Mouse (Mus musculus) midbrain, embryonic 11.5 days (tissue): ENCODE measurements around the gene Prex1. TPM values are rescaled to one million over a fixed set of nuclear protein-coding genes. Genes with fewer than 3 reads are reported as not detected.

Experiments
- ATAC-seq: fragments of 200-750 bp; cut with Nextera tagmentation; 2 replicates; pipeline ENCODE4 v1.8.0; 2017; ENCODE audit warnings: moderate TSS enrichment, moderate library complexity; ENCODE audit not compliant: low FRiP score
- DNase-seq: peaks from one replicate; pipeline ENCODE4 v3.0.0; 2015; ENCODE audit warnings: low spot score; ENCODE audit errors: missing footprints
- H3K27ac ChIP-seq: fragments of 300-500 bp; sonication (generic); 2 replicates; pipeline ENCODE4 v1.5.1; 2014; ENCODE audit warnings: low read depth, low read length
- H3K27me3 ChIP-seq: fragments of 300-500 bp; sonication (generic); 2 replicates; pipeline ENCODE4 v1.6.1; 2014; ENCODE audit warnings: mild to moderate bottlenecking, low read length, moderate library complexity, mixed read lengths; ENCODE audit not compliant: control insufficient read depth, insufficient read depth
- H3K36me3 ChIP-seq: fragments of 300-500 bp; sonication (generic); 2 replicates; pipeline ENCODE4 v1.6.1; 2014; ENCODE audit warnings: mild to moderate bottlenecking, low read length, moderate library complexity, mixed read lengths; ENCODE audit not compliant: control insufficient read depth, insufficient read depth
- H3K4me1 ChIP-seq: fragments of 300-500 bp; sonication (generic); 2 replicates; pipeline ENCODE4 v1.6.1; 2014; ENCODE audit warnings: low read length; ENCODE audit not compliant: control insufficient read depth, insufficient read depth
- H3K4me2 ChIP-seq: fragments of 300-500 bp; sonication (generic); 2 replicates; pipeline ENCODE4 v1.6.1; 2014; ENCODE audit warnings: mild to moderate bottlenecking, moderate library complexity
- H3K4me3 ChIP-seq: fragments of 300-500 bp; sonication (generic); 2 replicates; pipeline ENCODE4 v1.5.1; 2014; ENCODE audit warnings: low read depth, low read length
- H3K9ac ChIP-seq: fragments of 300-500 bp; sonication (generic); 2 replicates; pipeline ENCODE4 v1.6.1; 2014; ENCODE audit warnings: low read length
- H3K9me3 ChIP-seq: fragments of 300-500 bp; sonication (generic); 2 replicates; pipeline ENCODE4 v1.6.1; 2016; ENCODE audit warnings: low read length; ENCODE audit not compliant: control insufficient read depth
- WGBS: fragments of 180-500 bp; shearing (Covaris S2); extraction: QIAGEN DNeasy Blood & Tissue Kit; methylation state at CpG from one replicate; pipeline ENCODE4 v1.1.7; 2014; 5-methylcytosine and 5-hydroxymethylcytosine counted together
- polyA plus RNA-seq: library from polyadenylated mRNA; unstranded; fragments of >200 nt; fragmentation: Nextera tagmentation; extraction: Ambion mirVana; gene quantifications from 2 replicates; pipeline ENCODE4 v1.2.1, GENCODE M21; 2014

Gene Prex1
- polyA plus RNA-seq, 1 experiment from 2014 or later, result 19.8 TPM

DNA sequence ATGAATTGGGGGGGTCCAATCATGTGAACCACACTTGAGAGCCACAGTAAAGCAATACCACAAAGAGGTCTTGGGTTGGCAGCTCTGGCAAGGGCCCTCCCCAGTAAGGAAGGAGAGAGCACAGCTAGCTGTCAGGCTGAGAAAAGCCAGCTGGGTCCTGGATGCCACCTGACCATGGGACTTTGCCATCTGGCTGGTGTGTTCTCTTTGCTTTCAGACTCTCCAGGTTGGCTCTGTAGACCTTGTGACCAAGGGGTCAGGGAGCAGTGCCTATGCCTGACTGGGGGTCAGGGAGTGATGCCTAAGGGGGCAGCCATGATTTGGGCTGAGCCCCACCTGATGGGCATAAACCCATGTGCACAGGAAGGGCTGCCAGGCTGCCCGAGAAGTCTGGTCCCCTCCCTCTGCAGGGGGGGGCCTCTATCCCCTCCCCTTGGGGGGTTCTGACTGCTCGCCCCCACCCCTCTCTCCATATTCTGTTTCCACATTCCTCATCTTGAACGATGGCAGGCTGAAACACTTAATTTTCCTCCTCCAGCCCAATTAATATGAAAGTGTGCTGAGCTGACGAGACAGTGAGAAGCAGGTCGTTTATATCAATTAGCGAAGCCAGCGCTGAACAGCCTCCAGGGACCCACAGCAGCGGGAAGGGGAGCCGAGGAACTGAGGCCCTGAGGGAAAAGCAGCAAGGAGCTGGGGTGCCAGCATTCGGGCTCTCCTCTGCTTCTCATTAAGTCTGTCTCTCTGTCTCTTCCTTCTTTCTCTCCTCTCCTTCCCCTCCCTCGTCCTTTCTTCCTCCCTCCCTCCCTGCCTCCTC is 172.3 kb downstream of the Prex1 start:
- H3K27me3 ChIP-seq, result no peaks in the 10 kb centered on the region
- H3K9me3 ChIP-seq, result no peaks in the 10 kb centered on the region; the same call in 1 of the 2 replicates
- no peaks in the 10 kb centered on the region for H3K36me3 ChIP-seq
- no peak overlapping the region for H3K4me2 ChIP-seq
- no peak overlapping the region for H3K9ac ChIP-seq
- no peak for ATAC-seq
- no peak overlapping the region for H3K27ac ChIP-seq
- DNase-seq, result no peak
- WGBS, result 48% methylated on average over 11 of the region's 11 CpGs
- H3K4me3 ChIP-seq, result no peak overlapping the region
- H3K4me1 ChIP-seq, result no peaks in the 10 kb centered on the region; the same call in 1 of the 2 replicates

DNA sequence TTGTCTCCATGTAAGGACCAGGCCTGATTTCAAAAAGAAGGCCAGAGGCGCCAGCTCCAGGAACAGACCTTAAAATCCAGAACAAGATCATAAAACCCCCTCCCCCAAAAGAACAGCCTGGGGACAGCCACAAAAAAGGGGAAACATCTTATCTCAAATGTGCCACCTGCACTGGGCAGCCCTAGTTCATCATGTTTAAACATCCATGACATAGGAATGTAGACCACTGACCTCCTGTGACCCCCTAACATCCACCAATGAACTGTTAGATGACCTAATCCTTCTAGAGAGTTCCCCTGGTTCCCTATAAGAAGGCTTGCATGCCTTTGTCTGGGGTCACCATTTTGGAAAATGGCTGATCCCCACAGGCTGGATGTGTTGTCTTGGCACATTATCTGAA is 173.4 kb downstream of the Prex1 start:
- H3K9ac ChIP-seq, result no peak overlapping the region
- H3K4me2 ChIP-seq, result no peak overlapping the region
- no peaks in the 10 kb centered on the region for H3K27me3 ChIP-seq
- no peak overlapping the region for H3K27ac ChIP-seq
- DNase-seq, result no peak
- ATAC-seq, result no peak
- 90% methylated on average over 1 of the region's 1 CpGs for WGBS
- no peaks in the 10 kb centered on the region; the same call in 1 of the 2 replicates for H3K9me3 ChIP-seq
- H3K4me1 ChIP-seq, result no peaks in the 10 kb centered on the region
- no peaks in the 10 kb centered on the region for H3K36me3 ChIP-seq
- H3K4me3 ChIP-seq, result no peak overlapping the region

DNA sequence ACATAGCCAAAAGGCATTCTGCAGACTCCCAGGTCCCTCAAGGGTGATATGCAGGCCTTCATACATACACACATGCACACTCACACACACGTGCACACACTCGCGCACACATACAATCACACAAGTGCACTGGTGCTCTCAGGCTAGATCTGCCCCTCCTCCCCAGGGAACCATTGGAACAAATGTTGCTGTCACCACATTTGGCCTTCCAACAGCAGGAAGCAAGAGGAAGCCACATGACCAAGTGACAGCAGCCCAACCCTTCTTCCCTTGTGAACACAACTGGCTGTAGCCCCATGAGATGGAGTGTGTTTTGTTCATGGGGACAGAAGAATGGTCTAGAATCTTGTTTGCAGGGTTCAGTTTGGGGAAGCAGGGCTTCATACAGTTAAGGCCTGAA is 176.7 kb downstream of the Prex1 start:
- H3K27ac ChIP-seq, result no peak overlapping the region
- WGBS, result 93% methylated on average over 3 of the region's 3 CpGs
- H3K4me3 ChIP-seq, result no peak overlapping the region
- no peaks in the 10 kb centered on the region for H3K9me3 ChIP-seq
- ATAC-seq (no peak), DNase-seq (no peak)
- no peak overlapping the region for H3K9ac ChIP-seq
- no peaks in the 10 kb centered on the region for H3K4me1 ChIP-seq
- no peaks in the 10 kb centered on the region for H3K36me3 ChIP-seq
- H3K4me2 ChIP-seq, result no peak overlapping the region
- H3K27me3 ChIP-seq, result no peaks in the 10 kb centered on the region

DNA sequence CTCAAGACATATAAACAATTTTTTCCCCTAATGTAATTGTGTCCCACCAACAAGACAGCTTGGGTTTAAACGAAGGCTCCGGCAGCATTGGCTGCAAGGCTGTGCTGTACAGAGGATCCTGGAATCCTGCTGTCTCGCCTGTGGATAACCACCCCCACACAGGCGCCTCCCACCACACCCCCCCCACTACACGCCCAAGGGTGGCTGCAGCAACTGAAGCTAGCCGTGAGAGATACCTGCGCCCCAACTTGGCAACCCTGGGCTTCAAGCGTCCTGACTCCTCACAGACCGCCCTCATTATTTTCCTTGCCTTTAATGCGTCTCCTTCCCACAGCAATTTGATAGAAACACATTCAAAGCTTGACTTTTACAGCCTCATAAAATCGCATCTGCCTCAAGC is 178.1 kb downstream of the Prex1 start:
- no peak overlapping the region for H3K9ac ChIP-seq
- H3K4me1 ChIP-seq, result no peaks in the 10 kb centered on the region
- no peaks in the 10 kb centered on the region for H3K9me3 ChIP-seq
- H3K36me3 ChIP-seq, result no peaks in the 10 kb centered on the region
- WGBS, result 93% methylated on average over 11 of the region's 11 CpGs
- no peak overlapping the region for H3K27ac ChIP-seq
- H3K4me3 ChIP-seq, result no peak overlapping the region
- H3K4me2 ChIP-seq, result no peak overlapping the region
- no peaks in the 10 kb centered on the region for H3K27me3 ChIP-seq
- ATAC-seq (no peak), DNase-seq (no peak)

DNA sequence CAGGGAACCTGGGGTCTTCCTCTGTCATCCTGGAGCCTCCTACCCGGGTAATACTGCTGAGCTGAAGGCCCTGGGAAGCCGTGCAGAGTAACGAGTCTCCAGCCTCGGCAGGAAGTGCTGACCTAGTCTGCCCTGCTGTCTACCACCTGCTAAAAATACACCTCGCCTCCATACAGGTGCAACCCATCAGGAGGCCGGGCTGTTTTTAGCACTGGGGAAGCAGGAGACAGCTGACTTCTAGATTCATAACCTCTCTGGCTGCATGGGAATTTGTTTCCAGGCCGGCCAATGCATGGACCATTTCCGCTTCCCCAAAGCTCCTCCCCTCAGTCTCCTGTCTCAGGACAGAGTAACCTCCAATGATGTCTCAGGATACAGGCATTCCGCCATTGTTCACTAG is 187.4 kb downstream of the Prex1 start:
- H3K9me3 ChIP-seq, result no peaks in the 10 kb centered on the region
- H3K4me3 ChIP-seq, result no peak overlapping the region
- 0 out of 2 replicates have a peak, but pooled peaks cover 3% of the 10 kb centered on the region for H3K4me1 ChIP-seq
- no peak overlapping the region for H3K4me2 ChIP-seq
- DNase-seq, result no peak
- no peak overlapping the region for H3K27ac ChIP-seq
- no peak overlapping the region for H3K9ac ChIP-seq
- H3K27me3 ChIP-seq, result peaks cover 2% of the 10 kb centered on the region; the same call in 1 of the 2 replicates
- 90% methylated on average over 9 of the region's 9 CpGs for WGBS
- ATAC-seq, result no peak
- no peaks in the 10 kb centered on the region for H3K36me3 ChIP-seq

DNA sequence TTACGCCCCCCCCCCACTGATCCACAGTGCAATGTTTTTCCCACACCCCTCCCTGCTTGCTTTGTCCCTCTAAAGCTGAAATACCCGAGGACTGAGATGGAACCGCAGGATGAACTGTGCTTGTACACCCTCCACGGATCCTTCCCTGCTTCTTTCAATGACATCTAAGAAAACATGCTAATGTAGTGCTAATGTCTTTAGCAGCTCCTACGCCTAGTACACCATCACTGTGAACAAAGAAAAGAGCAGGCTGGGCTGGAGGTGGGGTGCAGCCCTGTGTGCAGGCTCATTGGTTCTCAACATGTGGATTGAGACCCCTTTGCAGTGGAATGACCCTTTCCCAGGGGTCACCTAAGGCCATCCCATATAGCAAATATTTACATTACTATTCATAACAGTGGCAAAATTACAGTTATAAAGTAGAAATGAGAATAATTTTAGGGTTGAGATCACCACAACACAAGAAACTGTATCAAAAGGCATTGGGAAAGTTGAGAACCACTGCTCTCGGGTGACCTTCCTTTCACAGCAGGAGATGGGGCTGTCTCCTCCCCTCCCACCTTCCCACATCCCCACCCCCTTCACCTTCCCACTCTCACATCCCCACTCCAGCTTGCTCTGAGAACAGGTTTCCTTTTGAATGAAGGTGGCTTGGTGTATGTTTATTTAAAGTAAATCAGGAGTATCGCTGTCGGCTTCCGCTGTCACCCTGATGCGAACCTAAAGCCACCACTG is 190.3 kb downstream of the Prex1 start:
- Histone ChIP-seq H3K9me3 (no peaks in the 10 kb centered on the region), H3K4me3 (no peak overlapping the region), H3K27ac (no peak overlapping the region), H3K4me1 (0 out of 2 replicates have a peak, but pooled peaks cover 3% of the 10 kb centered on the region), H3K9ac (no peak overlapping the region), H3K36me3 (no peaks in the 10 kb centered on the region), H3K27me3 (peaks cover 8% of the 10 kb centered on the region; the same call in 1 of the 2 replicates), H3K4me2 (no peak overlapping the region)
- ATAC-seq (no peak), DNase-seq (no peak)
- WGBS, result 73% methylated on average over 10 of the region's 10 CpGs

DNA sequence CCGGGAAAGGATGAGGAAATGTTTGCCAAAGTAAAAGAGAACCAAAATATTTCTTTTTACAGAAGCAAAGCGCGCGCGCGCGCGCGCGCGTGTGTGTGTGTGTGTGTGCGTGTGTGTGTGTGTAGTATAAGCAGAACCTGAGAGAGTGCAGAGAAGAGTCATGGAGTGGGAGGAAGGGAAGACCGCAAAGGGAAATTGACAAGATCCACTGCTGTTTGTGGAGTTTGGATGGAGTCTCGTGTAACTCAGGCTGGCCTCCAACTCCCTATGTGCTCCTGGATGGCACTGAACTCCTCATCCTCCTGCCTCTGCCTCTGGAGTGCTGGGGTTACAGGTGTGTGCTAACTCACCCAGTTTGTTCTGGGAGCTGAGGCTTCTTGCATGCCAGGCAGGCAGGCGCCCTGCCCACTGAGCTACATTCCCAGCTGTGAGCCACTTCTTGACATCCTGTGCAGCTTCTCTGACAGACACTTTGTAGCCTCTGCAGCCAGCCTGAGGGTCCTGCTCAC is 191.0 kb downstream of the Prex1 start:
- no peak overlapping the region for H3K4me2 ChIP-seq
- H3K4me1 ChIP-seq, result 0 out of 2 replicates have a peak, but pooled peaks cover 3% of the 10 kb centered on the region
- no peak for DNase-seq
- WGBS, result 91% methylated on average over 15 of the region's 15 CpGs
- no peaks in the 10 kb centered on the region for H3K36me3 ChIP-seq
- no peak overlapping the region for H3K27ac ChIP-seq
- ATAC-seq, result no peak
- H3K27me3 ChIP-seq, result peaks cover 8% of the 10 kb centered on the region; the same call in 1 of the 2 replicates
- H3K9ac ChIP-seq, result no peak overlapping the region
- H3K4me3 ChIP-seq, result no peak overlapping the region
- no peaks in the 10 kb centered on the region for H3K9me3 ChIP-seq

DNA sequence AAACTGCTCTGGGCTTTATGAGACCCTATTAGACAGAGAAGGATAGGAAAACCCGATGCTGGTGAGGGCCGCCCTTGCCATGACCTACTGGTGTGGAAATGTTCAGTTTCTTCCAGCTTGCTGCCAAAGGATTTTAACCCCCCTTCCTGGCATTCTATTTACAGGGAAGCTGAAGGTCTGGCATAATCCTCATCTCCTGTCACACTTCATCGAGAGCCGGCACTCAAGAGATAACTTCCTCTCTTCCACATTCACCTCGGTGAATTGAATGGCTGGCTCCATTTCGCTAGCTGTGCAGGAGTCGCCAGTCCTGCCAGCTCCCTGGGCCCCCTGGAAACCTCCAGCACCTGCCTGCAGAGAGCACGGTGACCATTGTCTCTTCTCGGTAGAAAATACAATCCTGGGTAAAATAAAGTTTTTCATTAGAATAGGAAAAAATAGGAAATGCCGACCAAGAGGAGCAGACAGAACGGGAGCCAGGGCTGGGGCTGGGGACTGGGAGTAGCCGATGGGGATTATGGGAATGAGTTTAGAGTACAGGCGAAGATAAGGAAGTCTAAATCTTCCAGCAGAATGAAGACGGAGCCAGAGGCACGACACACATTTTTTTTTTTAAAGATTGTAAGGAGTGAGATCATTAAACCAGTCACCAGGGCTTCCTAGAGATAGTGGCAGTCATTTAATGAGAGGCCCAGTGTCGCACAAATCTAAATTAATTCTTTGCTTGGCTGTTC is 191.6 kb downstream of the Prex1 start:
- Histone ChIP-seq H3K4me1 (peaks cover 8% of the 10 kb centered on the region), H3K4me3 (no peak overlapping the region), H3K27me3 (peaks cover 8% of the 10 kb centered on the region; the same call in 1 of the 2 replicates), H3K36me3 (no peaks in the 10 kb centered on the region), H3K9me3 (no peaks in the 10 kb centered on the region), H3K4me2 (no peak overlapping the region), H3K9ac (no peak overlapping the region), H3K27ac (no peak overlapping the region)
- WGBS, result 50% methylated on average over 16 of the region's 16 CpGs
- ATAC-seq, result no peak
- DNase-seq, result no peak
